Mouse (Mus musculus) kidney, postnatal 36 days (tissue): ENCODE data around the gene Xxylt1.

Experiments used
- DNase-seq, 2 experiments: peaks; one replicate each; pipeline ENCODE4 v3.0.0; 2021 to 2022; ENCODE audit warnings: mixed read lengths in 2 of 2

Gene Xxylt1

GRCm38 (mm10) chr16:30948636-30949035 is 132.6 kb downstream of the Xxylt1 start:
- DNase-seq, result no peak

- no peak for DNase-seq
These were observed 133.0 kb downstream of the Xxylt1 start for GRCm38 (mm10) chr16:30948216-30948615.

GRCm38 (mm10) chr16:30944886-30945285 is 136.3 kb downstream of the Xxylt1 start:
- peak; percentile 52 to 69 for DNase-seq

GRCm38 (mm10) chr16:30943919-30944318 is 137.3 kb downstream of the Xxylt1 start:
- DNase-seq, result peak in 1 of 2 experiments; percentile 37

GRCm38 (mm10) chr16:30940699-30941098 is 140.5 kb downstream of the Xxylt1 start:
- DNase-seq, result no peak

- peak; percentile 41 to 66 for DNase-seq
These were observed 141.3 kb downstream of the Xxylt1 start for GRCm38 (mm10) chr16:30939903-30940302.

- DNase-seq, result no peak
These were observed 142.0 kb downstream of the Xxylt1 start for GRCm38 (mm10) chr16:30939210-30939609.

GRCm38 (mm10) chr16:30938664-30939063 is 142.6 kb downstream of the Xxylt1 start:
- DNase-seq, result no peak

GRCm38 (mm10) chr16:30937665-30938064 is 143.6 kb downstream of the Xxylt1 start:
- DNase-seq, result no peak

GRCm38 (mm10) chr16:30936471-30936870 is 144.8 kb downstream of the Xxylt1 start:
- no peak for DNase-seq

GRCm38 (mm10) chr16:30936012-30936461 is 145.2 kb downstream of the Xxylt1 start:
- no peak for DNase-seq

GRCm38 (mm10) chr16:30934967-30935690 is 146.1 kb downstream of the Xxylt1 start:
- peak in 1 of 2 experiments; percentile 39 for DNase-seq

- no peak for DNase-seq
These were observed 146.9 kb downstream of the Xxylt1 start for GRCm38 (mm10) chr16:30934205-30934780.

GRCm38 (mm10) chr16:30933366-30933765 is 147.9 kb downstream of the Xxylt1 start:
- peak; percentile 38 to 54 for DNase-seq

GRCm38 (mm10) chr16:30932791-30933190 is 148.4 kb downstream of the Xxylt1 start:
- DNase-seq, result no peak

GRCm38 (mm10) chr16:30932196-30932595 is 149.0 kb downstream of the Xxylt1 start:
- no peak for DNase-seq

- DNase-seq, result no peak
These were observed 152.1 kb downstream of the Xxylt1 start for GRCm38 (mm10) chr16:30929165-30929564.

GRCm38 (mm10) chr16:30928076-30928750 is 153.0 kb downstream of the Xxylt1 start:
- no peak for DNase-seq

- no peak for DNase-seq
These were observed 155.7 kb downstream of the Xxylt1 start for GRCm38 (mm10) chr16:30925496-30925895.

- no peak for DNase-seq
These were observed 157.3 kb downstream of the Xxylt1 start for GRCm38 (mm10) chr16:30923899-30924298.

GRCm38 (mm10) chr16:30922548-30922947 is 158.7 kb downstream of the Xxylt1 start:
- DNase-seq, result no peak

- DNase-seq, result peak in 1 of 2 experiments; percentile 70
These were observed 162.4 kb downstream of the Xxylt1 start for GRCm38 (mm10) chr16:30918866-30919265.

- DNase-seq, result peak; percentile 58 to 60
These were observed 164.3 kb downstream of the Xxylt1 start for GRCm38 (mm10) chr16:30916931-30917330.
